Mouse (Mus musculus) ES-Bruce4 (cell line): ENCODE measurements at regions not wholly inside any gene's neighbourhood (a gene's known extent, or its start where the extent isn't known, plus 50 kb on each side); places are given as distances from the start of the nearest gene placed in this dataset.
"Not testable (repeated sequence)": the region's sequence is repeated elsewhere in the genome, so short reads cannot be mapped to it uniquely, and the experiment has no call there.

Experiments
- H3K27ac ChIP-seq: 2 replicates; pipeline ENCODE4 v1.5.1; 2012; ENCODE audit warnings: low read length, inconsistent platforms; ENCODE audit not compliant: insufficient read depth
- H3K27me3 ChIP-seq: 2 replicates; pipeline ENCODE4 v1.6.1; 2012; ENCODE audit warnings: mild to moderate bottlenecking, low read length, inconsistent platforms; ENCODE audit not compliant: control insufficient read depth, poor library complexity, insufficient read depth, severe bottlenecking
- H3K36me3 ChIP-seq: 2 replicates; pipeline ENCODE4 v1.6.1; 2012; ENCODE audit warnings: inconsistent platforms, mild to moderate bottlenecking, low read length, moderate library complexity; ENCODE audit not compliant: control insufficient read depth, poor library complexity, insufficient read depth, severe bottlenecking
- H3K4me1 ChIP-seq: one replicate; pipeline ENCODE4 v1.8.1; 2011; ENCODE audit warnings: low read length; ENCODE audit not compliant: control insufficient read depth, insufficient read depth
- H3K4me3 ChIP-seq: 2 replicates; pipeline ENCODE4 v1.5.1; 2011; ENCODE audit warnings: low read depth, mild to moderate bottlenecking, low read length
- H3K9ac ChIP-seq: 2 replicates; pipeline ENCODE4 v1.6.1; 2012; ENCODE audit warnings: low read depth, mild to moderate bottlenecking, inconsistent platforms; ENCODE audit not compliant: poor library complexity, severe bottlenecking
- H3K9me3 ChIP-seq: replicated peaks from 2 replicates; pipeline ENCODE4 v1.6.1; 2012; ENCODE audit warnings: mild to moderate bottlenecking, low read length, inconsistent platforms; ENCODE audit not compliant: control insufficient read depth, poor library complexity, insufficient read depth, severe bottlenecking
- CTCF ChIP-seq: IDR thresholded peaks from one replicate; pipeline ENCODE4 v1.8.1; 2011; ENCODE audit warnings: low read depth, low read length
- EP300 ChIP-seq: IDR thresholded peaks from 2 replicates; pipeline ENCODE4 v1.6.1; 2011; ENCODE audit warnings: low read depth, low read length; ENCODE audit not compliant: insufficient read depth
- POLR2A ChIP-seq: IDR thresholded peaks from one replicate; pipeline ENCODE4 v1.8.1; 2011; ENCODE audit warnings: low read length; ENCODE audit not compliant: insufficient read depth

DNA sequence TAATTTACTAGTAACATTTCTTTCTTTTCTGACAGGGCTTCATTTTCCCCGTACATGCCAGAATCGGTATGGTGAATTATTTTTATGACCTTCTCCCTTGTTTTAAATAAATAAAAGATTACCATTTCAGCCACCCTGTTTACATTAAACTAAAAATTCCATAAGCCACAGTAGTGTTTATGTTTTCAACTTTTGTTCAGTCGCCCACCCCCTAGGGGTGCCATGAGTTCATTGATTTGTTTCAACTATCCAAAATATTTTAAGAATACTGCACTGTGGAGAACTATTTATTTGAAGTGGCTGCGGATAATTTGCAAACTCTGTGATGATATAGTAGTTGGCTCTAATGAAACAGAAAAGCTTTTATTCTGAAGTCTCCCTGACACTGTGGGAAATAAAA lies 132.9 kb downstream of the Tfec start:
- Histone ChIP-seq H3K36me3 (no peaks in the 10 kb centered on the region), H3K9ac (no peak overlapping the region), H3K9me3 (no peaks in the 10 kb centered on the region; the same call in 1 of the 2 replicates), H3K4me1 (no peaks in the 10 kb centered on the region), H3K27me3 (no peaks in the 10 kb centered on the region), H3K4me3 (no peak overlapping the region), H3K27ac (no peak overlapping the region)
- TF ChIP-seq POLR2A, result no peak
- TF ChIP-seq CTCF, result no peak

DNA sequence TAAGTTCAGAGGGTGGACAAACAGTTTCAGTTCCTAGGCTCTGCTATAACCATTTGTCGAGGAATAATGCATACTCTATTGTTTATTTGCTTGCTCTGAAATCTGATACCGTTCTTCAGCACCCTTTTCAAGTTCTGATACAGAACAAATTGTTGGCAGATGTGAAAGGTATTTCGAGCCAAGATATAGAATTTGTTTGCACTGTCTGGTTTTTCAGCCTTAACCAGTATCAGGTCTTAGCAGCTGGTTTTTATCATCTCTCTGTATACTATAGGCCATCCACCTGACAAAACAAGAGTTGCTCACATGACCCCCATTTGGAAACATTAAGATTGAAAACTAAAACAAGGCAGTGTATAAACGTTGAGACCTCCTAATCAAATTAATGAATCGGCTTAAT lies 133.5 kb downstream of the Tfec start:
- Histone ChIP-seq H3K9ac (no peak overlapping the region), H3K4me3 (no peak overlapping the region), H3K36me3 (no peaks in the 10 kb centered on the region), H3K27ac (no peak overlapping the region), H3K9me3 (no peaks in the 10 kb centered on the region; the same call in 1 of the 2 replicates), H3K27me3 (no peaks in the 10 kb centered on the region), H3K4me1 (no peaks in the 10 kb centered on the region)
- no peak for TF ChIP-seq CTCF
- no peak for TF ChIP-seq EP300
- no peak for TF ChIP-seq POLR2A

DNA sequence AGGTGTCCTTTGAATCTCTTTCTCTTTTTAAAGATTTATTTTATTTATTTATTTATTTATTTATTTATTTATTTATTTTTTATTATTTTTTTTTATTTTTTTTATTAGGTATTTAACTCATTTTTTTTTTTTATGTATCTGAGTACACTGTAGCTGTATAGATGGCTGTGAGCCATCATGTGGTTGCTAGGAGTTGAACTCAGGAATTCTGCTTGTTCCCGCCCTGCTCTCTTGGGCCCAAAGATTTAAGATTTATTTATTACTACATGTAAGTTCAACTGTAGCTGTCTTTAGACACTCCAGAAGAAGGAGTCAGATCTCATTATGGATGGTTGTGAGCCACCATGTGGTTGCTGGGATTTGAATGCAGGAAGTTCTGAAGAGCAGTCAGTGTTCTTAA lies 143.2 kb downstream of the Tfec start:
- H3K9ac ChIP-seq, H3K4me1 ChIP-seq, H3K27ac ChIP-seq, H3K9me3 ChIP-seq, H3K36me3 ChIP-seq, H3K4me3 ChIP-seq, H3K27me3 ChIP-seq: not testable (repeated sequence)

DNA sequence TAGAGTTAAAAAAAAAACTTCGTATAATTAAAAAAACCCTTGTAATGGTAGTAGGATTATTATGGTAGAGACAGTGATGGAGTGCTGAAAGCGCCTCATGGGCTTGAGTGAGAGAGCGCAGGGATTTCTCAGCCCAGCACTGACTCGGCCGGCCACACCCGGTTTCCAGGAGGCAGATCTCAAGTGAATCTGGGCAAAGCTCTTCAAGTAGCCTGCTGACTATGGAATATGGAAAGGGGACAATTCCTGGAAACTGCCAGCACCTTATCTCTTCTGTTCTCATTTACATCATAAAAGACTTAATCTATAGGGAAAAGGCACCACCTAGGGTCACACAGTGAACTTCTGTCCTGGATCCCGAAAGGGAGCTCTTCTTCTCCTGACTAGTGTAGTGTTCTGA lies 165.1 kb downstream of the Tfec start:
- H3K27ac ChIP-seq, result no peak overlapping the region
- H3K4me3 ChIP-seq, result no peak overlapping the region
- no peaks in the 10 kb centered on the region for H3K4me1 ChIP-seq
- H3K9me3 ChIP-seq, result peaks cover 14% of the 10 kb centered on the region
- no peaks in the 10 kb centered on the region for H3K27me3 ChIP-seq
- no peaks in the 10 kb centered on the region for H3K36me3 ChIP-seq
- no peak for TF ChIP-seq EP300
- TF ChIP-seq POLR2A, result no peak
- H3K9ac ChIP-seq, result no peak overlapping the region

DNA sequence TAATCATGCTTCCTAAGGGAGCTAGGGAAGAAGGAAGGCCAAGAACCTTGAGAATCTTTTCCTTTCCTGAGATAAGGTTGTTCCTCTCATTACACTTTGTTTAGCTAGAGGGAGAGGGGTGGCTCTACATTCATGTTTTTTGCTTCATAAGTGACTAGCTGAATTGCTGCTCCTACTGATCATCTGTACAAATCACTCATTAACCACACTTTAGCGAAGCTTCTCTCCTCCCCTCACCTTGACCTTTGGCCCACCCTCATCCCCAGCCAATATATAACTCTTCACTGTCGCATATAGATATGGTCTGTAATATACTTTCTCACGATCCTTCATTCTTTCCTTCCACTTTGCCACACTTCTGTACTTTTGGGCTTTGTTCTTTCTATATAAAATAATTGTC lies 166.1 kb downstream of the Tfec start:
- H3K27me3 ChIP-seq, result no peaks in the 10 kb centered on the region
- H3K9ac ChIP-seq, result no peak overlapping the region
- no peak overlapping the region for H3K27ac ChIP-seq
- TF ChIP-seq EP300 (no peak), POLR2A (no peak), CTCF (no peak)
- no peaks in the 10 kb centered on the region for H3K4me1 ChIP-seq
- H3K36me3 ChIP-seq, result no peaks in the 10 kb centered on the region
- no peak overlapping the region for H3K4me3 ChIP-seq
- peaks cover 14% of the 10 kb centered on the region for H3K9me3 ChIP-seq

DNA sequence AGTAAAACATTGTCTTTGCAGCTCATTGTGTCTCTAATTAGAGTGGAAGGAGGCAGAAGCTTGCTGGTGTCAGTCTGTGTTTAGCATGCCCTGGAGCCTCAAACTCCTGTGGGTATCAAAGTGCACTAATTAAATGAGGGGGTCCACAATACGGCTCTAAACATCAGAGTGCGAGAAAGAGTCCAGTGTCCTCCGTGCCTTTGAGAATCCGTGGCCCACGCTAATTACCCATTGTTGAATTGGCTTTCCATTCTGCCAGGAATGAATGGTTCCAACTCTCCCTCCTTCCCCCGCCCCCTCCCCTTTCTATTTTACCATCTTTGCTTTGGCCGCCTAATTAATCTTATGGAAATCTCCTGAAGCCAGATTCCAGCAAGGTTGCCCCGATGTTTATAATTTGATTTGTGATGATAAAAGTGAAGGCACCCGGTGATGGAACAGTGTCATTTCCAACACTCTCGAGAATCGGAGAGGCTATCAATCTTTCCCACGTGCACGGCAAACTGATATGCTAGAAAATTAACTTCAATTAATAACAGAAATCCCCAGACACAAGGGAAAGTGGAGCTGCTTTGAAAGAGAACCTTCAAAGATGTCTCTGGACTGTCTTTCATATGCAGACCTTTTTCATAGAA lies 170.9 kb downstream of the Tfec start:
- Histone ChIP-seq H3K4me3 (no peak overlapping the region), H3K27ac (no peak overlapping the region)

More for the DNA sequence above, 170.9 kb downstream of the Tfec start:
- no peaks in the 10 kb centered on the region for H3K27me3 ChIP-seq
- no peak overlapping the region for H3K9ac ChIP-seq
- no peaks in the 10 kb centered on the region for H3K36me3 ChIP-seq
- no peaks in the 10 kb centered on the region for H3K4me1 ChIP-seq
- TF ChIP-seq CTCF (no peak), POLR2A (no peak), EP300 (no peak)
- no peaks in the 10 kb centered on the region for H3K9me3 ChIP-seq
